Mouse (Mus musculus) liver, embryonic 11.5 days (tissue): ENCODE results near the gene Olfr239. TPM values are rescaled to one million over a fixed set of nuclear protein-coding genes. Genes with fewer than 3 reads are reported as not detected.
"Not testable (repeated sequence)": the region's sequence is repeated elsewhere in the genome, so short reads cannot be mapped to it uniquely, and the experiment has no call there.

Experiments
- ATAC-seq: fragments of 200-750 bp; cut with Nextera tagmentation; replicated peaks from 2 replicates; pipeline ENCODE4 v1.8.0; 2017; ENCODE audit warnings: moderate number of reproducible peaks, mild to moderate bottlenecking, moderate TSS enrichment, moderate library complexity; ENCODE audit not compliant: low FRiP score
- DNase-seq: peaks from one replicate; pipeline ENCODE4 v3.0.0-alpha.2; 2017; ENCODE audit warnings: low spot score
- H3K27ac ChIP-seq: fragments of 300-500 bp; sonication (generic); 2 replicates; pipeline ENCODE4 v1.5.1; 2014; ENCODE audit warnings: mild to moderate bottlenecking, low read depth, low read length, control low read depth
- H3K27me3 ChIP-seq: fragments of 300-500 bp; sonication (generic); replicated peaks from 2 replicates; pipeline ENCODE4 v1.6.1; 2014; ENCODE audit warnings: low read length, mixed read lengths; ENCODE audit not compliant: control insufficient read depth, insufficient read depth
- H3K36me3 ChIP-seq: fragments of 300-500 bp; sonication (generic); 2 replicates; pipeline ENCODE4 v1.6.1; 2014; ENCODE audit warnings: mild to moderate bottlenecking, low read length, moderate library complexity, mixed read lengths; ENCODE audit not compliant: control insufficient read depth, insufficient read depth
- H3K4me1 ChIP-seq: fragments of 300-500 bp; sonication (generic); replicated peaks from 2 replicates; pipeline ENCODE4 v1.6.1; 2014; ENCODE audit warnings: low read length, mixed read lengths; ENCODE audit not compliant: control insufficient read depth, insufficient read depth
- H3K4me2 ChIP-seq: fragments of 300-500 bp; sonication (generic); 2 replicates; pipeline ENCODE4 v1.6.1; 2014; ENCODE audit warnings: mild to moderate bottlenecking, control low read depth, moderate library complexity
- H3K4me3 ChIP-seq: fragments of 300-500 bp; sonication (generic); 2 replicates; pipeline ENCODE4 v1.5.1; 2014; ENCODE audit warnings: low read depth, low read length, control low read depth
- H3K9ac ChIP-seq: fragments of 300-500 bp; sonication (generic); 2 replicates; pipeline ENCODE4 v1.6.1; 2014; ENCODE audit warnings: low read depth, low read length, control low read depth
- H3K9me3 ChIP-seq: fragments of 300-500 bp; sonication (generic); 2 replicates; pipeline ENCODE4 v1.6.1; 2016; ENCODE audit warnings: low read length, inconsistent platforms, mixed read lengths; ENCODE audit not compliant: control insufficient read depth
- WGBS: fragments of 180-500 bp; shearing (Covaris S2); extraction: QIAGEN DNeasy Blood & Tissue Kit; methylation state at CpG from one replicate; pipeline ENCODE4 v1.1.7; 2014; 5-methylcytosine and 5-hydroxymethylcytosine counted together
- polyA plus RNA-seq: library from polyadenylated mRNA; unstranded; fragments of >200 nt; fragmentation: Nextera tagmentation; extraction: Ambion mirVana; gene quantifications from 2 replicates; pipeline ENCODE4 v1.2.1, GENCODE M21; 2014

The Olfr239 gene
- not detected in 2 replicates for polyA plus RNA-seq

- DNase-seq, H3K36me3 ChIP-seq, H3K9ac ChIP-seq, ATAC-seq, H3K27ac ChIP-seq, H3K4me1 ChIP-seq, H3K27me3 ChIP-seq, H3K4me2 ChIP-seq, H3K9me3 ChIP-seq, H3K4me3 ChIP-seq: not testable (repeated sequence)
- WGBS: no CpG with 5 or more reads among the region's 2 CpGs
Observed at GRCm38 (mm10) chr17:33191002-33191401, at the start of gene Olfr239. Gene Olfr239, plus strand, starts transcription at chr17:33191302.

DNA sequence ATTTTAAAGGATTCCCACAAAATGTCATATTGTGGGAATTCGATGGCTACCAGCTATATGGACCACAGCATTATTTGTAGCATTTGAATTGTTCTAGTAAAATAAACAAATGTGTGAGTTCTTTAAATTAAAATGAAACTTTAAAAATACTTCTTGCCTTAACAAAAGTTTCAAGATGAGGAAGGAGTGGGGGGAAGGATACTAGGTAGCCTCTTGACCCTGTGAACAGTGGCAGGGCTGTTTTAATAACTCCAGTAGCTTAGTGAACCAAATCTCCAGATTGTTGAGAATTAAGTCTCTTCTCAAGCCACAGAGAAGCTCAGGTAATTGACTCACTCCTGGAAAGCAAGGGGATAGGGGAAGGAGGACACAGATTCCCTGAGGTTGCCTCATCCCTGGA, 23.0 kb upstream of the Olfr239 start, which contains the start of gene Olfr55:
Gene Olfr55, plus strand, starts transcription at position 301 of the 400 bp plus-strand sequence.
- H3K4me3 ChIP-seq, H3K9me3 ChIP-seq, H3K4me1 ChIP-seq, DNase-seq, H3K9ac ChIP-seq, H3K27me3 ChIP-seq, H3K4me2 ChIP-seq, ATAC-seq, H3K36me3 ChIP-seq, H3K27ac ChIP-seq: not testable (repeated sequence)
- 78% methylated on average over 1 of the region's 1 CpGs for WGBS

DNA sequence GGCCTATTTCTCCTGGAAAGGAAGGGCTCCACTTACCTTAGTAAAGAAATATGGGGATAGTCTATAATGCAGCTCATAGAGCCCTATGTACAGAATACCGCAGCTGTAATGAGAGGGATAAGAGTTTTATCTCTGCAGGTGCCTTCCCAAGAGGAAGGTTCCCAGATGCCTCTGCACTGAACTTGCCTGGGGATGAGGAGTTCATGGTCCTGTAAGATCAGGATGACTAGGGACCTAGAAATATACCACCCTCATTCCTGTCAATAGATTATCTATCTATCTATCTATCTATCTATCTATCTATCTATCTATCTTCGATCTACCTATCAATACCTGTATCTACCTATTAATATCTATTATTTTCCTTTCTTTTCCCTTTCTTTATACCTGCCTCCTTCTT, 30.5 kb downstream of the Olfr239 start, which contains the start of gene Olfr1564:
Gene Olfr1564, minus strand, starts transcription at position 101 of the 400 bp plus-strand sequence.
- Histone ChIP-seq H3K27me3 (no peaks in the 10 kb centered on the region), H3K27ac (no peak within 1 kb of the TSS), H3K9me3 (peaks cover 5% of the 10 kb centered on the region; the same call in 1 of the 2 replicates), H3K4me3 (no peak within 1 kb of the TSS), H3K9ac (no peak within 1 kb of the TSS), H3K4me1 (no peaks in the 10 kb centered on the region), H3K4me2 (no peak within 1 kb of the TSS), H3K36me3 (no peaks in the 10 kb centered on the region)
- WGBS: 63% methylated on average over 2 of the region's 2 CpGs
- ATAC-seq (no peak), DNase-seq (no peak)

- not testable (repeated sequence) for DNase-seq, H3K4me2 ChIP-seq, ATAC-seq, H3K4me1 ChIP-seq, H3K36me3 ChIP-seq, H3K27me3 ChIP-seq, H3K9me3 ChIP-seq, H3K27ac ChIP-seq, H3K4me3 ChIP-seq, H3K9ac ChIP-seq
- 96% methylated on average over 1 of the region's 1 CpGs for WGBS
Observed at GRCm38 (mm10) chr17:33236646-33237045, 45.5 kb downstream of the Olfr239 start.

Other genes starting within 250 kb of the Olfr239 start
- 7.2 and 8.1 TPM in 2 replicates for gene Cyp4f13, start 243.9 kb upstream of the Olfr239 start, polyA plus RNA-seq
- gene Zfp472, start 225.5 kb upstream of the Olfr239 start, polyA plus RNA-seq: 10.9 and 11.8 TPM in 2 replicates
- 7.1 and 7.7 TPM in 2 replicates for gene Zfp952, start 198.2 kb upstream of the Olfr239 start, polyA plus RNA-seq
- 8.1 and 8.7 TPM in 2 replicates for gene Zfp763, start 157.9 kb upstream of the Olfr239 start, polyA plus RNA-seq
- gene 4921501E09Rik, start 123.2 kb upstream of the Olfr239 start, polyA plus RNA-seq: not detected in 2 replicates
- gene Zfp563, start 102.0 kb upstream of the Olfr239 start, polyA plus RNA-seq: 2.8 and 3.1 TPM in 2 replicates
- gene Morc2b, start 51.6 kb upstream of the Olfr239 start, polyA plus RNA-seq: not detected in 2 replicates
- gene Olfr55, start 22.9 kb upstream of the Olfr239 start, polyA plus RNA-seq: not detected in 2 replicates
- not detected in 2 replicates for gene Olfr1564, start 30.4 kb downstream of the Olfr239 start, polyA plus RNA-seq
- 9.9 and 11.0 TPM in 2 replicates for gene Zfp955a, start 63.8 kb downstream of the Olfr239 start, polyA plus RNA-seq
- gene Olfr63, start 73.4 kb downstream of the Olfr239 start, polyA plus RNA-seq: 0.04 and 0.06 TPM in 2 replicates
- 4.8 and 6.1 TPM in 2 replicates for gene Zfp955b, start 98.2 kb downstream of the Olfr239 start, polyA plus RNA-seq
- 8.1 and 8.2 TPM in 2 replicates for gene Zfp81, start 167.6 kb downstream of the Olfr239 start, polyA plus RNA-seq
- gene Zfp101, start 203.3 kb downstream of the Olfr239 start, polyA plus RNA-seq: 14.2 and 15.9 TPM in 2 replicates
- not detected in 2 replicates for gene Actl9, start 241.6 kb downstream of the Olfr239 start, polyA plus RNA-seq